Mouse (Mus musculus) intestine, embryonic 15.5 days (tissue): ENCODE results near the gene Fam163b. TPM values are rescaled to one million over a fixed set of nuclear protein-coding genes. Genes with fewer than 3 reads are reported as not detected.
A peak's percentile ranks its signal among the peaks of the same experiment; 100 is the strongest.

Experiments
- ATAC-seq: fragments of 200-750 bp; cut with Nextera tagmentation; 2 replicates; pipeline ENCODE4 v1.8.0; 2017; ENCODE audit warnings: moderate TSS enrichment, moderate library complexity
- H3K27ac ChIP-seq: fragments of 300-500 bp; sonication (generic); 2 replicates; pipeline ENCODE4 v1.5.1; 2015; ENCODE audit warnings: mild to moderate bottlenecking, inconsistent platforms
- H3K27me3 ChIP-seq: fragments of 300-500 bp; sonication (generic); replicated peaks from 2 replicates; pipeline ENCODE4 v1.6.1; 2015; ENCODE audit warnings: inconsistent platforms
- H3K36me3 ChIP-seq: fragments of 300-500 bp; sonication (generic); 2 replicates; pipeline ENCODE4 v1.6.1; 2015; ENCODE audit warnings: inconsistent platforms
- H3K4me1 ChIP-seq: fragments of 300-500 bp; sonication (generic); replicated peaks from 2 replicates; pipeline ENCODE4 v1.6.1; 2015; ENCODE audit warnings: inconsistent platforms
- H3K4me2 ChIP-seq: fragments of 300-500 bp; sonication (generic); replicated peaks from 2 replicates; pipeline ENCODE4 v1.6.1; 2015; ENCODE audit warnings: mild to moderate bottlenecking, inconsistent platforms
- H3K4me3 ChIP-seq: fragments of 300-500 bp; sonication (generic); replicated peaks from 2 replicates; pipeline ENCODE4 v1.5.1; 2015; ENCODE audit warnings: inconsistent platforms
- H3K9ac ChIP-seq: fragments of 300-500 bp; sonication (generic); 2 replicates; pipeline ENCODE4 v1.6.1; 2015; ENCODE audit warnings: inconsistent platforms
- H3K9me3 ChIP-seq: fragments of 300-500 bp; sonication (generic); 2 replicates; pipeline ENCODE4 v1.6.1; 2016; ENCODE audit warnings: inconsistent platforms
- WGBS: fragments of 180-500 bp; shearing (Covaris S2); methylation state at CpG from one replicate; pipeline ENCODE4 v1.1.7; 2015; 5-methylcytosine and 5-hydroxymethylcytosine counted together
- polyA plus RNA-seq: library from polyadenylated mRNA; unstranded; fragments of >200 nt; fragmentation: Nextera tagmentation; extraction: Ambion mirVana; gene quantifications from 2 replicates; pipeline ENCODE4 v1.2.1, GENCODE M21; 2015

Gene Fam163b
- polyA plus RNA-seq, 1 experiment from 2014 or later, result 0.26 TPM

GRCm38 (mm10) chr2:27097776-27098175 is 44.5 kb downstream of the Fam163b start:
- 5% methylated on average over 6 of the region's 6 CpGs for WGBS
- H3K27ac ChIP-seq, result peak overlapping the region; percentile 61
- peaks cover 18% of the 10 kb centered on the region for H3K4me1 ChIP-seq

GRCm38 (mm10) chr2:27097241-27097656 is 45.0 kb downstream of the Fam163b start:
- WGBS, result 48% methylated on average over 6 of the region's 6 CpGs
- Histone ChIP-seq H3K4me1 (peaks cover 18% of the 10 kb centered on the region), H3K9me3 (no peaks in the 10 kb centered on the region)

More at GRCm38 (mm10) chr2:27097776-27098175, 44.5 kb downstream of the Fam163b start:
- no peak overlapping the region for H3K4me3 ChIP-seq
- H3K9ac ChIP-seq, result no peak overlapping the region
- peak; percentile 86 for ATAC-seq
- no peaks in the 10 kb centered on the region for H3K9me3 ChIP-seq
- no peak overlapping the region; the same call in 1 of the 2 replicates for H3K4me2 ChIP-seq
- no peaks in the 10 kb centered on the region for H3K27me3 ChIP-seq
- no peaks in the 10 kb centered on the region for H3K36me3 ChIP-seq

GRCm38 (mm10) chr2:27096341-27096981 is 45.8 kb downstream of the Fam163b start:
- Histone ChIP-seq H3K36me3 (no peaks in the 10 kb centered on the region), H3K27me3 (no peaks in the 10 kb centered on the region), H3K9me3 (no peaks in the 10 kb centered on the region), H3K27ac (peak overlapping the region; percentile 61; the same call in 1 of the 2 replicates), H3K4me2 (no peak overlapping the region), H3K4me1 (peaks cover 18% of the 10 kb centered on the region), H3K4me3 (no peak overlapping the region), H3K9ac (no peak overlapping the region)
- WGBS, result 41% methylated on average over 13 of the region's 13 CpGs
- no peak for ATAC-seq

More at GRCm38 (mm10) chr2:27097241-27097656, 45.0 kb downstream of the Fam163b start:
- Histone ChIP-seq H3K9ac (no peak overlapping the region), H3K27ac (peak overlapping the region; percentile 61), H3K36me3 (no peaks in the 10 kb centered on the region), H3K4me3 (no peak overlapping the region), H3K4me2 (no peak overlapping the region), H3K27me3 (no peaks in the 10 kb centered on the region)
- peak; percentile 52 for ATAC-seq

GRCm38 (mm10) chr2:27095178-27095577 is 47.1 kb downstream of the Fam163b start:
- no peaks in the 10 kb centered on the region for H3K36me3 ChIP-seq
- peaks cover 18% of the 10 kb centered on the region for H3K4me1 ChIP-seq
- H3K9ac ChIP-seq, result no peak overlapping the region
- no peak for ATAC-seq
- 91% methylated on average over 7 of the region's 7 CpGs for WGBS
- no peak overlapping the region for H3K4me2 ChIP-seq
- H3K9me3 ChIP-seq, result no peaks in the 10 kb centered on the region
- H3K4me3 ChIP-seq, result no peak overlapping the region
- H3K27ac ChIP-seq, result no peak overlapping the region
- no peaks in the 10 kb centered on the region for H3K27me3 ChIP-seq

- Histone ChIP-seq H3K27ac (no peak overlapping the region), H3K4me2 (no peak overlapping the region), H3K27me3 (no peaks in the 10 kb centered on the region), H3K9me3 (no peaks in the 10 kb centered on the region), H3K9ac (no peak overlapping the region), H3K36me3 (no peaks in the 10 kb centered on the region), H3K4me3 (no peak overlapping the region), H3K4me1 (peaks cover 38% of the 10 kb centered on the region)
- WGBS, result 70% methylated on average over 1 of the region's 1 CpGs
- no peak for ATAC-seq
These were observed 53.1 kb downstream of the Fam163b start for GRCm38 (mm10) chr2:27089238-27089637.

- 58% methylated on average over 5 of the region's 5 CpGs for WGBS
- Histone ChIP-seq H3K4me2 (no peak overlapping the region; the same call in 1 of the 2 replicates), H3K4me1 (peaks cover 43% of the 10 kb centered on the region)
These were observed 53.6 kb downstream of the Fam163b start for GRCm38 (mm10) chr2:27088700-27089099.

GRCm38 (mm10) chr2:27088071-27088644 is 54.1 kb downstream of the Fam163b start:
- Histone ChIP-seq H3K36me3 (no peaks in the 10 kb centered on the region), H3K9me3 (no peaks in the 10 kb centered on the region), H3K4me3 (no peak overlapping the region), H3K27me3 (no peaks in the 10 kb centered on the region), H3K27ac (peak overlapping the region; percentile 66), H3K4me1 (peaks cover 43% of the 10 kb centered on the region), H3K4me2 (no peak overlapping the region; the same call in 1 of the 2 replicates), H3K9ac (no peak overlapping the region)
- 24% methylated on average over 18 of the region's 18 CpGs for WGBS
- peak; percentile 67 for ATAC-seq

More at GRCm38 (mm10) chr2:27088700-27089099, 53.6 kb downstream of the Fam163b start:
- no peaks in the 10 kb centered on the region for H3K9me3 ChIP-seq
- no peaks in the 10 kb centered on the region for H3K36me3 ChIP-seq
- H3K27ac ChIP-seq, result peak overlapping the region; percentile 66
- no peak overlapping the region for H3K9ac ChIP-seq
- no peak for ATAC-seq
- H3K4me3 ChIP-seq, result no peak overlapping the region
- H3K27me3 ChIP-seq, result no peaks in the 10 kb centered on the region

GRCm38 (mm10) chr2:27087581-27087980 is 54.7 kb downstream of the Fam163b start:
- ATAC-seq, result peak; percentile 8; the same call in 1 of the 2 replicates
- H3K9me3 ChIP-seq, result no peaks in the 10 kb centered on the region
- no peaks in the 10 kb centered on the region for H3K36me3 ChIP-seq
- no peak overlapping the region for H3K27ac ChIP-seq
- no peak overlapping the region for H3K4me2 ChIP-seq
- H3K4me3 ChIP-seq, result no peak overlapping the region
- H3K27me3 ChIP-seq, result no peaks in the 10 kb centered on the region
- WGBS, result 85% methylated on average over 5 of the region's 5 CpGs
- H3K4me1 ChIP-seq, result peaks cover 43% of the 10 kb centered on the region
- no peak overlapping the region for H3K9ac ChIP-seq

- ATAC-seq, result no peak
- WGBS, result 77% methylated on average over 4 of the region's 4 CpGs
- Histone ChIP-seq H3K9me3 (no peaks in the 10 kb centered on the region), H3K27ac (no peak overlapping the region), H3K36me3 (no peaks in the 10 kb centered on the region), H3K9ac (no peak overlapping the region), H3K4me2 (no peak overlapping the region), H3K4me1 (peaks cover 43% of the 10 kb centered on the region), H3K4me3 (no peak overlapping the region), H3K27me3 (no peaks in the 10 kb centered on the region)
These were observed 55.7 kb downstream of the Fam163b start for GRCm38 (mm10) chr2:27086483-27087010.

- Histone ChIP-seq H3K27ac (no peak overlapping the region), H3K9me3 (no peaks in the 10 kb centered on the region), H3K9ac (no peak overlapping the region), H3K27me3 (no peaks in the 10 kb centered on the region), H3K36me3 (no peaks in the 10 kb centered on the region), H3K4me2 (no peak overlapping the region; the same call in 1 of the 2 replicates), H3K4me3 (no peak overlapping the region), H3K4me1 (peaks cover 43% of the 10 kb centered on the region)
- 21% methylated on average over 2 of the region's 2 CpGs for WGBS
- 0 out of 2 replicates have a peak, but pooled peaks have one; percentile 20 for ATAC-seq
These were observed 56.5 kb downstream of the Fam163b start for GRCm38 (mm10) chr2:27085801-27086200.

- H3K9me3 ChIP-seq, result no peaks in the 10 kb centered on the region
- H3K27me3 ChIP-seq, result no peaks in the 10 kb centered on the region
- no peaks in the 10 kb centered on the region for H3K36me3 ChIP-seq
- H3K9ac ChIP-seq, result no peak overlapping the region
- peaks cover 44% of the 10 kb centered on the region for H3K4me1 ChIP-seq
- no peak overlapping the region for H3K27ac ChIP-seq
- 36% methylated on average over 8 of the region's 8 CpGs for WGBS
- H3K4me2 ChIP-seq, result no peak overlapping the region
- no peak for ATAC-seq
- no peak overlapping the region for H3K4me3 ChIP-seq
These were observed 57.3 kb downstream of the Fam163b start for GRCm38 (mm10) chr2:27084963-27085362.

GRCm38 (mm10) chr2:27083761-27084475 is 58.4 kb downstream of the Fam163b start:
- no peak overlapping the region for H3K9ac ChIP-seq
- 62% methylated on average over 12 of the region's 12 CpGs for WGBS
- no peak for ATAC-seq
- no peaks in the 10 kb centered on the region for H3K36me3 ChIP-seq
- no peaks in the 10 kb centered on the region for H3K27me3 ChIP-seq
- H3K4me1 ChIP-seq, result peaks cover 53% of the 10 kb centered on the region
- H3K4me2 ChIP-seq, result no peak overlapping the region
- no peaks in the 10 kb centered on the region for H3K9me3 ChIP-seq
- H3K27ac ChIP-seq, result no peak overlapping the region
- no peak overlapping the region for H3K4me3 ChIP-seq
